Mouse (Mus musculus): Measurements from ENCODE around the gene Dhx37. TPM values are rescaled to one million over a fixed set of nuclear protein-coding genes. Genes with fewer than 3 reads are reported as not detected.

Gene Dhx37
- polyA plus RNA-seq, 1 experiment from 2014 or later: 3.3 TPM

GRCm38 (mm10) chr5:125457538-125457937, 23.6 kb upstream of the Dhx37 start:
- 45% methylated on average over 6 of the region's 6 CpGs for WGBS (ENCODE audit: insufficient replicate concordance)
- ATAC-seq (no peak), DNase-seq (no peak)
- Histone ChIP-seq H3K27ac (ENCODE audit: low read depth) (no peak overlapping the region), H3K9ac (replicated peaks) (no peak overlapping the region), H3K4me2 (ENCODE audit: low read depth, low read length) (no peak overlapping the region), H3K4me1 (ENCODE audit: insufficient read depth) (peaks cover 9% of the 10 kb centered on the region; the same call in 1 of the 2 replicates), H3K27me3 (ENCODE audit: insufficient read depth, low read length) (no peaks in the 10 kb centered on the region), H3K9me3 (ENCODE audit: low read length) (no peaks in the 10 kb centered on the region), H3K36me3 (replicated peaks; ENCODE audit: insufficient read depth, low read length) (peaks cover 13% of the 10 kb centered on the region; the same call in 1 of the 2 replicates), H3K4me3 (ENCODE audit: low read depth, low read length) (no peak overlapping the region)
- peak; percentile 40; the same call in 1 of the 2 replicates for TF ChIP-seq EP300 (IDR thresholded peaks at IDR 0.05; ENCODE audit: low read depth)
- no peak for TF ChIP-seq CTCF (IDR thresholded peaks at IDR 0.05; ENCODE audit: low read depth)

GRCm38 (mm10) chr5:125456100-125456499, 22.2 kb upstream of the Dhx37 start:
- WGBS (ENCODE audit: insufficient replicate concordance): 55% methylated on average over 6 of the region's 6 CpGs
- TF ChIP-seq EP300 (IDR thresholded peaks at IDR 0.05; ENCODE audit: low read depth) (peak; percentile 68), CTCF (IDR thresholded peaks at IDR 0.05; ENCODE audit: low read depth) (no peak; the same call in 1 of the 2 replicates)
- no peak overlapping the region for H3K27ac ChIP-seq (ENCODE audit: low read depth)
- H3K4me2 ChIP-seq (ENCODE audit: low read depth, low read length): no peak overlapping the region
- peaks cover 13% of the 10 kb centered on the region; the same call in 1 of the 2 replicates for H3K4me1 ChIP-seq (ENCODE audit: insufficient read depth)
- no peak overlapping the region for H3K9ac ChIP-seq (replicated peaks)
- DNase-seq (no peak), ATAC-seq (peak; percentile 31; the same call in 1 of the 2 replicates)
- H3K4me3 ChIP-seq (ENCODE audit: low read depth, low read length): no peak overlapping the region
- H3K36me3 ChIP-seq (replicated peaks; ENCODE audit: insufficient read depth, low read length): peaks cover 13% of the 10 kb centered on the region; the same call in 1 of the 2 replicates
- H3K27me3 ChIP-seq (ENCODE audit: insufficient read depth, low read length): no peaks in the 10 kb centered on the region
- H3K9me3 ChIP-seq (ENCODE audit: low read length): no peaks in the 10 kb centered on the region

GRCm38 (mm10) chr5:125452573-125452972, 18.7 kb upstream of the Dhx37 start:
- no peaks in the 10 kb centered on the region for H3K9me3 ChIP-seq (ENCODE audit: low read length)
- peak; percentile 40 for DNase-seq
- WGBS (ENCODE audit: insufficient replicate concordance): 56% methylated on average over 9 of the region's 9 CpGs
- H3K36me3 ChIP-seq (replicated peaks; ENCODE audit: insufficient read depth, low read length): peaks cover 13% of the 10 kb centered on the region; the same call in 1 of the 2 replicates
- no peak overlapping the region for H3K9ac ChIP-seq (replicated peaks)
- no peak overlapping the region for H3K4me3 ChIP-seq (ENCODE audit: low read depth, low read length)
- peak; percentile 66 for ATAC-seq
- H3K4me2 ChIP-seq (ENCODE audit: low read depth, low read length): no peak overlapping the region
- peaks cover 20% of the 10 kb centered on the region for H3K4me1 ChIP-seq (ENCODE audit: insufficient read depth)
- no peak for TF ChIP-seq CTCF (IDR thresholded peaks at IDR 0.05; ENCODE audit: low read depth)
- no peak for TF ChIP-seq EP300 (IDR thresholded peaks at IDR 0.05; ENCODE audit: low read depth)
- H3K27ac ChIP-seq (ENCODE audit: low read depth): no peak overlapping the region
- no peaks in the 10 kb centered on the region for H3K27me3 ChIP-seq (ENCODE audit: insufficient read depth, low read length)

- H3K9ac ChIP-seq (replicated peaks): no peak overlapping the region
- DNase-seq (no peak), ATAC-seq (no peak)
- peaks cover 2% of the 10 kb centered on the region; the same call in 1 of the 2 replicates for H3K36me3 ChIP-seq (replicated peaks; ENCODE audit: insufficient read depth, low read length)
- no peak overlapping the region for H3K4me2 ChIP-seq (ENCODE audit: low read depth, low read length)
- 67% methylated on average over 5 of the region's 5 CpGs for WGBS (ENCODE audit: insufficient replicate concordance)
- H3K4me3 ChIP-seq (ENCODE audit: low read depth, low read length): no peak overlapping the region
- no peaks in the 10 kb centered on the region for H3K9me3 ChIP-seq (ENCODE audit: low read length)
- peaks cover 21% of the 10 kb centered on the region for H3K4me1 ChIP-seq (ENCODE audit: insufficient read depth)
- H3K27me3 ChIP-seq (ENCODE audit: insufficient read depth, low read length): no peaks in the 10 kb centered on the region
- TF ChIP-seq CTCF (IDR thresholded peaks at IDR 0.05; ENCODE audit: low read depth) (no peak), EP300 (IDR thresholded peaks at IDR 0.05; ENCODE audit: low read depth) (no peak)
- no peak overlapping the region for H3K27ac ChIP-seq (ENCODE audit: low read depth)
Observed at GRCm38 (mm10) chr5:125449306-125449705, 15.4 kb upstream of the Dhx37 start.

GRCm38 (mm10) chr5:125448631-125449030, 14.7 kb upstream of the Dhx37 start:
- Histone ChIP-seq H3K27me3 (ENCODE audit: insufficient read depth, low read length) (no peaks in the 10 kb centered on the region), H3K4me1 (ENCODE audit: insufficient read depth) (peaks cover 27% of the 10 kb centered on the region), H3K36me3 (replicated peaks; ENCODE audit: insufficient read depth, low read length) (no peaks in the 10 kb centered on the region; the same call in 1 of the 2 replicates), H3K4me3 (ENCODE audit: low read depth, low read length) (no peak overlapping the region), H3K9me3 (ENCODE audit: low read length) (no peaks in the 10 kb centered on the region), H3K4me2 (ENCODE audit: low read depth, low read length) (no peak overlapping the region), H3K9ac (replicated peaks) (no peak overlapping the region; the same call in 1 of the 2 replicates), H3K27ac (ENCODE audit: low read depth) (no peak overlapping the region)
- no peak for TF ChIP-seq CTCF (IDR thresholded peaks at IDR 0.05; ENCODE audit: low read depth)
- TF ChIP-seq EP300 (IDR thresholded peaks at IDR 0.05; ENCODE audit: low read depth): no peak
- ATAC-seq (no peak), DNase-seq (no peak)
- 70% methylated on average over 4 of the region's 4 CpGs for WGBS (ENCODE audit: insufficient replicate concordance)

GRCm38 (mm10) chr5:125448026-125448425, 14.1 kb upstream of the Dhx37 start:
- H3K9me3 ChIP-seq (ENCODE audit: low read length): no peaks in the 10 kb centered on the region
- H3K9ac ChIP-seq (replicated peaks): no peak overlapping the region
- no peaks in the 10 kb centered on the region; the same call in 1 of the 2 replicates for H3K36me3 ChIP-seq (replicated peaks; ENCODE audit: insufficient read depth, low read length)
- H3K27me3 ChIP-seq (ENCODE audit: insufficient read depth, low read length): no peaks in the 10 kb centered on the region
- peaks cover 29% of the 10 kb centered on the region for H3K4me1 ChIP-seq (ENCODE audit: insufficient read depth)
- no peak overlapping the region for H3K4me3 ChIP-seq (ENCODE audit: low read depth, low read length)
- H3K27ac ChIP-seq (ENCODE audit: low read depth): no peak overlapping the region
- no peak overlapping the region for H3K4me2 ChIP-seq (ENCODE audit: low read depth, low read length)
- ATAC-seq: peak; percentile 60
- TF ChIP-seq EP300 (IDR thresholded peaks at IDR 0.05; ENCODE audit: low read depth) (no peak), CTCF (IDR thresholded peaks at IDR 0.05; ENCODE audit: low read depth) (no peak)
- WGBS (ENCODE audit: insufficient replicate concordance): 64% methylated on average over 3 of the region's 3 CpGs
- DNase-seq: no peak

Measured in liver, postnatal 0 days (tissue).